Mouse (Mus musculus) stomach, embryonic 14.5 days (tissue): ENCODE results near the gene Nr5a2. TPM values are rescaled to one million over a fixed set of nuclear protein-coding genes. Genes with fewer than 3 reads are reported as not detected.

ENCODE experiments used
- ATAC-seq: fragments of 200-750 bp; cut with Nextera tagmentation; 2 replicates; pipeline ENCODE4 v1.8.0; 2017; ENCODE audit warnings: low read depth, moderate TSS enrichment; ENCODE audit not compliant: insufficient number of reproducible peaks, insufficient read depth, low FRiP score
- H3K27ac ChIP-seq: fragments of 300-500 bp; sonication (generic); 2 replicates; pipeline ENCODE4 v1.5.1; 2014; ENCODE audit warnings: mild to moderate bottlenecking, low read length, moderate library complexity, mixed read lengths
- H3K27me3 ChIP-seq: fragments of 300-500 bp; sonication (generic); 2 replicates; pipeline ENCODE4 v1.6.1; 2014; ENCODE audit warnings: low read length, control low read depth, mixed read lengths; ENCODE audit not compliant: control insufficient read depth, insufficient read depth
- H3K36me3 ChIP-seq: fragments of 300-500 bp; sonication (generic); 2 replicates; pipeline ENCODE4 v1.6.1; 2014; ENCODE audit warnings: mild to moderate bottlenecking, control low read depth, low read length, moderate library complexity, mixed read lengths; ENCODE audit not compliant: control insufficient read depth, insufficient read depth
- H3K4me1 ChIP-seq: fragments of 300-500 bp; sonication (generic); 2 replicates; pipeline ENCODE4 v1.6.1; 2014; ENCODE audit warnings: low read length, control low read depth, mixed read lengths; ENCODE audit not compliant: control insufficient read depth, insufficient read depth
- H3K4me2 ChIP-seq: fragments of 300-500 bp; sonication (generic); replicated peaks from 2 replicates; pipeline ENCODE4 v1.6.1; 2014; ENCODE audit warnings: low read depth, low read length, control low read depth
- H3K4me3 ChIP-seq: fragments of 300-500 bp; sonication (generic); 2 replicates; pipeline ENCODE4 v1.5.1; 2014; ENCODE audit warnings: low read depth, low read length, control low read depth
- H3K9ac ChIP-seq: fragments of 300-500 bp; sonication (generic); replicated peaks from 2 replicates; pipeline ENCODE4 v1.6.1; 2014; ENCODE audit warnings: low read depth, mild to moderate bottlenecking, control low read depth, low read length, moderate library complexity, mixed read lengths
- H3K9me3 ChIP-seq: fragments of 300-500 bp; sonication (generic); 2 replicates; pipeline ENCODE4 v1.6.1; 2016; ENCODE audit warnings: low read depth, low read length, control low read depth; ENCODE audit not compliant: control insufficient read depth
- whole genome bisulfite sequencing: fragments of 180-500 bp; shearing (Covaris S2); extraction: QIAGEN DNeasy Blood & Tissue Kit; methylation state at CpG from one replicate; pipeline ENCODE4 v1.1.7; 2014; 5-methylcytosine and 5-hydroxymethylcytosine counted together
- polyA plus RNA-seq: library from polyadenylated mRNA; unstranded; fragments of >200 nt; fragmentation: Nextera tagmentation; extraction: Ambion mirVana; gene quantifications from 2 replicates; pipeline ENCODE4 v1.2.1, GENCODE M21; 2014

The Nr5a2 gene
- polyA plus RNA-seq, 1 experiment from 2014 or later: 1.4 TPM

GRCm38 (mm10) chr1:136894753-136895152, 65.5 kb downstream of the Nr5a2 start:
- 54% methylated on average over 2 of the region's 2 CpGs for WGBS
- Histone ChIP-seq H3K4me1 (peaks cover 7% of the 10 kb centered on the region; the same call in 1 of the 2 replicates), H3K4me2 (no peak overlapping the region), H3K9me3 (no peaks in the 10 kb centered on the region), H3K36me3 (no peaks in the 10 kb centered on the region), H3K27me3 (no peaks in the 10 kb centered on the region), H3K27ac (no peak overlapping the region), H3K9ac (no peak overlapping the region), H3K4me3 (no peak overlapping the region)
- no peak for ATAC-seq

GRCm38 (mm10) chr1:136893162-136893561, 67.1 kb downstream of the Nr5a2 start:
- 77% methylated on average over 6 of the region's 6 CpGs for WGBS
- peaks cover 7% of the 10 kb centered on the region; the same call in 1 of the 2 replicates for H3K4me1 ChIP-seq
- no peak for ATAC-seq

GRCm38 (mm10) chr1:136890439-136890838, 69.8 kb downstream of the Nr5a2 start:
- no peaks in the 10 kb centered on the region for H3K9me3 ChIP-seq
- ATAC-seq: no peak
- H3K27me3 ChIP-seq: no peaks in the 10 kb centered on the region
- no peak overlapping the region for H3K27ac ChIP-seq
- H3K36me3 ChIP-seq: no peaks in the 10 kb centered on the region
- WGBS: 52% methylated on average over 7 of the region's 7 CpGs
- no peak overlapping the region for H3K4me2 ChIP-seq
- no peak overlapping the region for H3K9ac ChIP-seq
- no peak overlapping the region for H3K4me3 ChIP-seq
- no peaks in the 10 kb centered on the region for H3K4me1 ChIP-seq

More at GRCm38 (mm10) chr1:136893162-136893561, 67.1 kb downstream of the Nr5a2 start:
- Histone ChIP-seq H3K4me2 (no peak overlapping the region), H3K4me3 (no peak overlapping the region), H3K27me3 (no peaks in the 10 kb centered on the region), H3K9ac (no peak overlapping the region), H3K9me3 (no peaks in the 10 kb centered on the region), H3K36me3 (no peaks in the 10 kb centered on the region), H3K27ac (no peak overlapping the region)

GRCm38 (mm10) chr1:136888704-136889103, 71.5 kb downstream of the Nr5a2 start:
- Histone ChIP-seq H3K4me1 (no peaks in the 10 kb centered on the region), H3K36me3 (no peaks in the 10 kb centered on the region), H3K9me3 (no peaks in the 10 kb centered on the region), H3K9ac (no peak overlapping the region), H3K27ac (no peak overlapping the region), H3K4me3 (no peak overlapping the region), H3K27me3 (no peaks in the 10 kb centered on the region), H3K4me2 (no peak overlapping the region)
- WGBS: 65% methylated on average over 6 of the region's 6 CpGs
- no peak for ATAC-seq

GRCm38 (mm10) chr1:136886678-136887077, 73.6 kb downstream of the Nr5a2 start:
- Histone ChIP-seq H3K9me3 (no peaks in the 10 kb centered on the region), H3K4me3 (no peak overlapping the region), H3K4me2 (no peak overlapping the region), H3K27me3 (no peaks in the 10 kb centered on the region), H3K36me3 (no peaks in the 10 kb centered on the region), H3K9ac (no peak overlapping the region), H3K4me1 (no peaks in the 10 kb centered on the region), H3K27ac (no peak overlapping the region)
- 0 out of 2 replicates have a peak, but pooled peaks have one; percentile 61 for ATAC-seq
- 34% methylated on average over 6 of the region's 6 CpGs for WGBS

- no peak for ATAC-seq
- WGBS: 90% methylated on average over 13 of the region's 13 CpGs
- no peaks in the 10 kb centered on the region for H3K36me3 ChIP-seq
These were observed 76.6 kb downstream of the Nr5a2 start for GRCm38 (mm10) chr1:136883458-136884174.

GRCm38 (mm10) chr1:136880260-136880659, 80.0 kb downstream of the Nr5a2 start:
- Histone ChIP-seq H3K4me2 (no peak overlapping the region), H3K9me3 (no peaks in the 10 kb centered on the region), H3K4me3 (no peak overlapping the region), H3K27me3 (no peaks in the 10 kb centered on the region), H3K36me3 (no peaks in the 10 kb centered on the region), H3K9ac (no peak overlapping the region), H3K27ac (no peak overlapping the region), H3K4me1 (no peaks in the 10 kb centered on the region)
- no peak for ATAC-seq
- WGBS: 90% methylated on average over 8 of the region's 8 CpGs

More at GRCm38 (mm10) chr1:136883458-136884174, 76.6 kb downstream of the Nr5a2 start:
- Histone ChIP-seq H3K4me1 (no peaks in the 10 kb centered on the region), H3K27me3 (no peaks in the 10 kb centered on the region), H3K27ac (no peak overlapping the region), H3K4me2 (no peak overlapping the region), H3K4me3 (no peak overlapping the region), H3K9ac (no peak overlapping the region), H3K9me3 (no peaks in the 10 kb centered on the region)

- H3K36me3 ChIP-seq: no peaks in the 10 kb centered on the region
- no peak for ATAC-seq
- no peak overlapping the region for H3K4me3 ChIP-seq
- H3K27me3 ChIP-seq: no peaks in the 10 kb centered on the region
- no peak overlapping the region for H3K27ac ChIP-seq
- no peaks in the 10 kb centered on the region for H3K9me3 ChIP-seq
- no peak overlapping the region for H3K4me2 ChIP-seq
- no peak overlapping the region for H3K9ac ChIP-seq
- 81% methylated on average over 3 of the region's 3 CpGs for WGBS
- no peaks in the 10 kb centered on the region for H3K4me1 ChIP-seq
These were observed 85.2 kb downstream of the Nr5a2 start for GRCm38 (mm10) chr1:136875006-136875405.

GRCm38 (mm10) chr1:136868955-136869354, 91.3 kb downstream of the Nr5a2 start:
- H3K4me1 ChIP-seq: no peaks in the 10 kb centered on the region
- H3K9ac ChIP-seq: no peak overlapping the region
- no peaks in the 10 kb centered on the region for H3K36me3 ChIP-seq
- no peak overlapping the region for H3K4me3 ChIP-seq
- no peaks in the 10 kb centered on the region for H3K9me3 ChIP-seq
- no peak overlapping the region for H3K4me2 ChIP-seq
- no peaks in the 10 kb centered on the region for H3K27me3 ChIP-seq
- H3K27ac ChIP-seq: no peak overlapping the region
- WGBS: 71% methylated on average over 6 of the region's 6 CpGs
- ATAC-seq: no peak
